Mouse (Mus musculus): Measurements from ENCODE around the gene Gm609. TPM values are rescaled to one million over a fixed set of nuclear protein-coding genes. Genes with fewer than 3 reads are reported as not detected.

The Gm609 gene
- polyA plus RNA-seq (2015; fragmentation: Illumina TruSeq; extraction: RNeasy Lipid Tissue Mini Kit (QIAGEN cat#74804); ENCODE audit: low read depth, low replicate concordance) = 0.16 TPM

DNA sequence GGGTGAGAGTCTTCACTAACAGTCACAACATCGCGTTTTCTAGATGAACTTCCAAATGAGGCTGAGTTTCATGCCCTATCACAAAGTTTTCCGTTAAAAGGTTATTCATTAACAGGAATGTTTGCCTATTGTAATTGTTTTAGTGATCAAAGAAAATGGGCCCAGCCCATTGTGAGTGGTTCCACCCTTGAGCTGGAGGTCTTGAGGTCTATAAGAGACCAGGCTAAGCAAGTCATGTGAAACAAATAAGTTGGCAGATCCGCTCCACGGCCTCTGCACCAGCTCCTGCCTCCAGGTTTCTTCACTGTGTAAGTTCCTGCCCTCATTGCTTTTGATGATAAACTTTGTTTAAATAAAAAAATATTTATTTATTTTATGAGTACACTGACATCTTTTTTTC lies at the start of gene Gm609:
TSS of gene Gm609 (minus strand) at position 43 of the 400 bp plus-strand sequence.

DNA sequence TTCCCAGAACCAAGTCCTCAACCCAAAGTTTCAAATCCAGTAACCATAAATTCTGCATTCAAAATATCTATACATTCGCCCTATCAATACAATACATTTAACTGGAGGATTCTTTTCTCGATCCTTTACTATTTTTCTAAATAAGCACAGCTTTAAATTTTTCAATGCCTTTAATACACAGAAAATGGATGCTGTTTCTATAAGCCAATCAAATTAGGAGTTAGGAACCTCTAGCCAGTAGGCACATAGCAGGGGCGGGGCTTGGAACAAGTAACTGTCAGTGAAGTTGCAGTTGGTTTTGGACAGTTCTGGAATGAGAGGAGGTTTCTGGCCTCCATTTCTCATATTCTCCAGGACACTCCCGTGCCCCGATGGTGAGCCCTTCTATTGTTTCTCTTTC lies 42.2 kb upstream of the Gm609 start, which contains the start of gene Slc9c1:
TSS of gene Slc9c1 (plus strand) at position 301 of the 400 bp plus-strand sequence.

DNA sequence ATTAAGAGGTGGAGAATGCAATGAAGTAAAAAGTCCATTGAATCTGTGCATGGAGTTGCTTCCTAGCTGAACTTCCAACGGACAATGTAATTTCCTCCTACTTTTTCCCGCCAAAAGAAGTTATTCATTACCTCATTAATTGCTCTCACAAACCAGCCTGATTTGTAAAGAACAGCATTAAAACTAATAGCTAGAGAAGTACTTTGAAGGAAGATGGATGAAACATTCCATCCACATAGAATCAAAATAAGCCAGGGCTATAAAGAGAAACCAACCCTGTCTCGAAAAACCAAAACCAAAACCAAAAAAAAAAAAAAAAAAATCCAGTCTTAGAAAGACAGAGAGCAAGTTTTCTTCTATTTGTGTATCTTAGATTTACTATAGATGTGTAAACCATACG lies 39.2 kb upstream of the Gm609 start, which contains the start of gene Gm17783:
TSS of gene Gm17783 (minus strand) at position 101 of the 400 bp plus-strand sequence.

DNA sequence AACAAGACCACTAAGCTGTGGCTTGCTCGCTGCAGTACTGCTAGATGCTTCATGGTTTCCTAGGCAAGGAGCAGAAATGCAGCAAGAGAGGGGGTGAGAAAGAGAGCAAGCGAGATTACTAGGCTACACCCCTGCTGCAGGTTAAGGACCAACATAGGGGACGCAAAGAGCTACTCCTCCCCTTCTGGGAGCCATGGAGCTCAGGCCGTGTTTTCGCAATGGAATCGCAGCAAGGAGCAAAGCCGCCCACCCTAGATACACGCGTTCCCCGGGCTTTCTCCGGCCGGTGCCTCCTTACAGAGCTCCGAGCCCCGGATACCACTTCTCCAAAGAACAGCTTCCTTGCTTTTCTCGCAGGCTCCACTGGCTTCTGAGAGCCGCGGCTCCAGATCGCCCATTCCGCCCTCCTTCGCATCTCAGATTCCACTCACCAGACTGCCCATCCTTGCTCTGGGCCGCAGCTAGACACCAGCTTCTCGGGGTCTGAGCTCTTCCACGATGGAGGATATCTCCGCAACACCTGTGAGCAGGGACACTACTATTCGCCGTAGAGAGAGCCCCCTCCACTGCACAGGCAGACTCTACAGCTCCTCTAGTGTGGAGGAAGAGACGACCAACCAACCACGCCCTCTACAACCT lies 84.2 kb downstream of the Gm609 start, which contains the start of gene Cd200:
TSS of gene Cd200 (minus strand) at position 629 of the 639 bp plus-strand sequence.

Other genes with a start within 250 kb of the Gm609 start
- gene Cd200, start 83.9 kb downstream of the Gm609 start, polyA plus RNA-seq (2015; fragmentation: Illumina TruSeq; extraction: RNeasy Lipid Tissue Mini Kit (QIAGEN cat#74804); ENCODE audit: low read depth, low replicate concordance) = 146 TPM
- gene Gm17783, start 39.1 kb upstream of the Gm609 start, polyA plus RNA-seq (2015; fragmentation: Illumina TruSeq; extraction: RNeasy Lipid Tissue Mini Kit (QIAGEN cat#74804); ENCODE audit: low read depth, low replicate concordance) = not detected
- gene Slc9c1, start 42.3 kb upstream of the Gm609 start, polyA plus RNA-seq (2015; fragmentation: Illumina TruSeq; extraction: RNeasy Lipid Tissue Mini Kit (QIAGEN cat#74804); ENCODE audit: low read depth, low replicate concordance) = not detected
- not detected for gene Gcsam, start 117.4 kb upstream of the Gm609 start, polyA plus RNA-seq (2015; fragmentation: Illumina TruSeq; extraction: RNeasy Lipid Tissue Mini Kit (QIAGEN cat#74804); ENCODE audit: low read depth, low replicate concordance)
- gene BC016579, start 161.1 kb upstream of the Gm609 start, polyA plus RNA-seq (2015; fragmentation: Illumina TruSeq; extraction: RNeasy Lipid Tissue Mini Kit (QIAGEN cat#74804); ENCODE audit: low read depth, low replicate concordance) = 0.48 TPM
- 1.9 TPM for gene Tmprss7, start 200.7 kb upstream of the Gm609 start, polyA plus RNA-seq (2015; fragmentation: Illumina TruSeq; extraction: RNeasy Lipid Tissue Mini Kit (QIAGEN cat#74804); ENCODE audit: low read depth, low replicate concordance)
- gene Tagln3, start 231.6 kb upstream of the Gm609 start, polyA plus RNA-seq (2015; fragmentation: Illumina TruSeq; extraction: RNeasy Lipid Tissue Mini Kit (QIAGEN cat#74804); ENCODE audit: low read depth, low replicate concordance) = 426 TPM
- 23.6 TPM for gene Abhd10, start 250.0 kb upstream of the Gm609 start, polyA plus RNA-seq (2015; fragmentation: Illumina TruSeq; extraction: RNeasy Lipid Tissue Mini Kit (QIAGEN cat#74804); ENCODE audit: low read depth, low replicate concordance)

All from brain, adult 10 weeks (tissue).